Mouse (Mus musculus) monocyte, adult 5-6 weeks (primary cell): ENCODE results near the gene Vcl. TPM values are rescaled to one million over a fixed set of nuclear protein-coding genes. Genes with fewer than 3 reads are reported as not detected.

Experiments
- ATAC-seq: fragments of 153-309, 156-312 bp; replicated peaks from 2 replicates; pipeline ENCODE4 v1.8.0; 2017; ENCODE audit warnings: mild to moderate bottlenecking; ENCODE audit not compliant: low TSS enrichment, insufficient number of reproducible peaks, severe bottlenecking, poor library complexity, low FRiP score
- total RNA-seq: library from RNA; stranded (forward); fragments of 200-1000, 200-491, 200-594 nt; gene quantifications from 3 replicates; pipeline ENCODE4 v1.2.3, GENCODE M21; 2017

Vcl gene
- total RNA-seq, 1 experiment from 2014 or later = 52.1 TPM

DNA sequence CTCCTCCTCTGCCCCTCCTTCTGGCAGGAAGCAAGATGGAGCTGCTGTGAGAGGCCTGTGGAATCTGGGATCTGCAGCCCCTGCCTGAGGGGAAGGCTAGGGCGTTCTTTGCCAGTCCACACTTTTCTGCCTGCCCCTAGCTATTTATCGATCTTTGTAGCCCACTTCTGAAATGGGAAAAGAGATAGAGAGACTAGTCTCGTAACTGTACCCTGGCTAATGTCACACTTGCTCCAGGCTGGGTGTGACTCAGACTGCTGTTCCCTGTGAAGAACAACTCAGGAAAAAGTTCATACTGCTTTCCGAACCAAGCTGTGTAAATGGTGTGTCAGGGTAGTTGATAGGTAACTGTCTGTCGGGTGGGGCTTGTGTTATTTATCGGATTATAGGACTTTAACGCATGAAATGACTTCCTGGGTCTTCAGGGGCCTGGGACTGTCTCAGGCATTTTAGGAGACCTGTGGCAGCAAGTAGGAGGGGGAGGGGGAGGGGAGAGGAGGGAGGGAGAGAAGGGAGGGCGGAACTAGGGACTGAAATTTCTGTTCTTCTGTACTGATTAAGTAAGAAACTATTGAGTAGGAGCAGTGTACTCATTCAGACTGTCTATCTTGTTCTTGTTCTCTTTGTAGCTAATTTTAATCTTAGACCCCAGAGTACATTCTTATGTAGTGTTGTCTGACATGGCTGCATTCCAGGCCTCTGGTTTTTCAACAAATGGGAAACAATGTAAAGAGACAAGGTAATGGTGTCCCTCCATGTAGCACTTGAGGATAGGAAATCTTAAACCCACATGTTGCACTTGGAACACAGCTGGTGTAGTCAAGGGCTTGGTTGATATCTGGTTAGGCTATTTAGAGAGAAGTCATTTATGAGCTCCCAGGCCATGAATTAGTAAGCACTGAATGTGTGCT lies 1.5 kb downstream of the Vcl start:
- ATAC-seq = no peak

DNA sequence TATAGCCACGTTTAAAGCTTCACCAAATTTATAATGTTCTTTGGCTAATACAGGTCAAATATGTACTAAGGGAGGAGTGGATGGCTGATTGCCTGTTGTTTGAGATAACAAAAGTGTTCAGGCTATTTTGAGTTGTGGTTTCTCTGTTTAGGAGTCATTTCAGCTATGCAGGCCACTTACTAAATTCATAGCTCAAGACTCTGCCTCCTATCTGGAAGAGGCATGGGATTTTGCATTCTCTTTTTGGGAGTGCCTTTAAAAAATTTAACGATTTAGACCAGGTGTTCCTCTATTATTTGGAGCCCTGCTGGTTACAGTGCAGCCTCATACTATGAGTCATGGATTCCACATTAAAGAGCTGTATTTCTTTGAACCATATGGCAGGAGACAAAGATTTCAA lies 9.2 kb downstream of the Vcl start:
- no peak for ATAC-seq

DNA sequence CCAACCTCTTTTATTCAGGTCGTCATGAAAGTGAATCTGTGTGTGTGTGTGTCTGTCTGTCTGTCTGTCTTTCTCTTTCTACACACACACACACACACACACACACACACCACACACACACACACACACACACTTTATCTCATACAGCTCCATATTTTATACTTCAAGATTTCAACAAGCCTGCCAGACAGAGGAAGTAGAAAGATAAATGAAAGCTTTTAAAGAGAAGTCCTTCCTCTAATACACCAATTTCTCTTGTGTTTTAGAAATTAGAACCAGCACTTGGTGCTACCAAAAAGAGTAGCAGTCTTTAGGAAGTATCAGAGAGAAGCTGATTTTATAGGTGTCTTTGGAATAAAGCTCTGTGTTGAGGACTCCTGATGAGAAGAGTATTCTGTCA lies 9.7 kb downstream of the Vcl start:
- no peak for ATAC-seq

DNA sequence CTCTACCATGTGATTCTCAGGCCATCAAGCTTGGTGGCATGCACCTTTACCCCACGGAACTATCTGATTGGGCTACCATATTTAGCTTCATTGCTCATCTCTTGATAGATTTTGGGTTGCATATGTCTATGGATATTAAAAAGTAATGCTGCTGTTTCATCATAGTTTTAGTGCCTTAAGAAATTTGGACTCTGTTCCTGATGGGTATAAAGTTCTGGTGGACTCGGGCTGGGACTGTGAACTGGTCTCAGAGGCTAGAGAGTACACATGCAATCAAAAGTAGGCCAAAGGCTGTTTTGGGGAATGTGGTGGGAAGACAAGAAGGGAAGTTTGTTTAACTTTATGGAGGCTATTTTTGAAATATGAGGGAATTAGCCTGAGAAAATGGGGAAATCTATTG lies 16.1 kb downstream of the Vcl start:
- ATAC-seq = no peak

DNA sequence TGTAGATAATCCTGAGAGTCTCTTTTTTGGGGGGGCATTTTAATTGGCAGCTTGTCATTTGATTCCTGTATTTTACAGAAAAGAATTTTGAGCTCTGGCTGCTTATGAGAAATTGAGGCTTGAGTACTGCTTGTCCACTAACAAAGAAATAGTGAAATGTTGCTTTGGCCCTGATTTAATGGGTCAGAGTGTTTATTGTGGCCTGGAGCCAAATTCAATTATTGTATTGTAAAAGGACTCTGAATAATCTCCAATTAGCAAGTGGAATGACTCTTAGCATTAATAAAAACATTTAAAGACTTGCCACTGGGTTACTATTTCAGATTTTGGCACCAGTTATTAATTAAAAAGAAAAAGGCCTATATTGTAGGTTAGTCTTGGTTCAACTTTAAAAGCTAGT lies 26.8 kb downstream of the Vcl start:
- no peak for ATAC-seq

DNA sequence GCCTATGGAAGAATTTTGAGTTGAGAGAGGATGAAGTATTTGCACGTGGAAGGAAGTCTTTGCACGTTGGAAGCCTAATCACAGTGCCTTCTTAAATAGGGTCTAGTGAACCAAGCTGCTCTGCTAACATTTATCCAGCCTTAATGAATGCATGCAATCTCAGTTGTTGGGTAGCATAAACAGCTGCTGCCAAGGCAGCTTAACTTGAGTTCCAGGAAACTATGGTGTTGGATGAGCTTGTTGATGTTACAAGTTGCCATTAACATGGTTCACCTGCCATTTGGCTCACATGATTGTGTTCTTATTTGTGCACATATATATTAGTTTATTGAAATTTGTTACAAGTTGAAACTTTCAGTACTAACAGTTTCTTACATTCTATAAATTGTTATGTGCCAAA lies 29.8 kb downstream of the Vcl start:
- no peak for ATAC-seq

DNA sequence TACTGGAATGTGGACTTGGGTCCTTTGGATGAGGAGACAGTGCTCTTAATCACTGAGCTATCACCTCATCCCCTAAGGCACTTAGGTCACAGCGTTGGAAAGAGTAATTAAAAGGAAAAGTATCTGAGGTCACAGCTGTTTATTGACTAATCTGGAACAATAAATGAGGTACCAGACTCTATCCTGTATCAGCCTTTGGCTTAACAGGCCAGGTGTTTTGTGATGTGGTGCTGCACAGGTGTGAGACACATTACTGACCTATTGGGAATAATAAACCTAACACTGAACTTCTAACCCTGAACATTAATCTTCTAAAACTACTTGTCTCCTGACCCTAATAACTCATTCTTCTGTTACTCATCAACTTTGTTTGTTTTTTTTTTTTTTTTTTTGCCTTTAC lies 33.3 kb downstream of the Vcl start:
- ATAC-seq = no peak

DNA sequence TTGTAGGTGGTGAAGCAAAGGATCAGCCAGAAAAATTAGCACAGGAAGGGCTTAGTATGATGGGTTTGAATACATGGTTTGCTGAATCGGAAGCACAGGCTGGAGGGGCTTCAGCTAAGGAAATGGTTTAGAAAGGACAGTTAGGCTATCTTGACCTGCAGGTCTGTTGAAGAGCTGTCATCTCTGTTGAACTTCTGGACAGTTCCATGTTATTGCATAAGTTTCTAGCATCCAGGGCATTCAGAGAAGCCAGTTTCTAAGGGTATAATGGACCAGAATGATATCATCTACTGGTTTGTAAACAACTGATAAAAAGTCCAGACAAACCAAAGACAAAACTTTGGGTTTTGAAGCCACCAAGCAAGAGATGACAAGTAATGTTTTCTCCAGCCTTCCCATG lies 33.7 kb downstream of the Vcl start:
- no peak for ATAC-seq

DNA sequence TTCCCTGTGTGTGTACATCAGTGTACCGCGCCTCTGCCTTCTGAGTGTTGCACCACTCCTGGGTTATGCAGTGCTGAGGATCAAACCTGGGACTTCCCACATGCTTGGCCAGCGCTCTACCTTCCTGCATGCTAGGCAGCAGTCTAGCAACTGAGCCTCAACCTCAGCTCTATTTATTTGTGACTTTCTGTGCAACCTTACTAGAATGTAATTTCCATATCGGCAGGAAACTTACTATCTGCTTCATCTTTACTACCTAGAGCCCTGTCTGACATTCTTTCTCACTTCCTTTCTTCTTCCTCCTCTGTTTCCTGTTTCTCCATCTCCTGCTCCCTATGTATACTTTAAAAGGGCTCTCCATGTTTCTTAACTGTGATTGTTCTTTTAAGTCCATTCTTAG lies 34.7 kb downstream of the Vcl start:
- no peak for ATAC-seq

DNA sequence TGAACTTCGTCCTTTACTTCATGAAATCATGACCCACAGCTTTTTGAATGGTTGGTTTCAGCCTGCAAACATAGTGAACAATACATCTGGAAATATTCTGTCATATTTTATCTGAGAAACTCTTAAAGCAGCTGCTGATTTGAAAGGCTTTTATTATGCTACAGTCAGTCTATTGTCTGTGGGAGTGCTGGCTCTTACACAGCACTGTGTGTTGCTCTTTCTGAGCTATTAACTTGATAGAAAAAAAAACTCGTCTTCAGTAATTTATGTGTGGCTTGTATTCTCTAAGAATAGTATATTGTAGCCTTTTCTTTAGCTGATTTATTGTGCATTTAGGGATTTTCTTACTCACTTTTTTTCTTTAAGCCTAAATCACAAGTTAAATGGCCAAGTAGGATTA lies 35.1 kb downstream of the Vcl start:
- no peak for ATAC-seq

DNA sequence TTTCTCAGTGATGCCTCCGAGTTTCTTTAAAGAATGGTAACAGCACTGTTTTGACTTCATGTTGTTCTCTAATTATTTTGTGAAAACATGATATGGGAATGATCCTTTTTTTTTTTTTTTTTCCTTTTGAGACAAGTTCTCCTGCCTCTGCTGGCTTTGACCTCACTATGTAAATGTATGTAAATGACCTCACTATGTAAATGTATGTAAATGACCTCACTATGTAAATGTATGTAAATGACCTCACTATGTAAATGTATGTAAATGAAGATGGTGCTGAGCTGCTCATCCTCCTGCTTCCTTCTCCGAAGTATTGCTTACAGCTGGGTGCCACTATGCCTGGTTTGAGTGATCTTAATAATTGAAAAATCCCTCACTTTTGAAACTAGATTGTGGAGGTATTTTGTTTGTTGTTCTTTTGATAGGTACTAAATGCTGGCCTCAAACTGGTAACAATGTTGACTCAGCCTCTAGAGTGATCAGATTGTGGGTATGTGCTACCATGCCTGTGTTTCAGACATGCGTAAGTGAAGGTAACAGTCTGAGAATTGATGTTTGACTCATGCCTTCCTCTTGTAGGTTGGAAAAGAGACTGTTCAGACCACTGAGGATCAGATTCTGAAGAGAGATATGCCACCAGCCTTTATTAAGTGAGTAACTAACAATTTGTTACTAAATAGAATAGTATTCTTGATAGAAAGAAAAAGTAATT lies 37.9 kb downstream of the Vcl start:
- no peak for ATAC-seq

DNA sequence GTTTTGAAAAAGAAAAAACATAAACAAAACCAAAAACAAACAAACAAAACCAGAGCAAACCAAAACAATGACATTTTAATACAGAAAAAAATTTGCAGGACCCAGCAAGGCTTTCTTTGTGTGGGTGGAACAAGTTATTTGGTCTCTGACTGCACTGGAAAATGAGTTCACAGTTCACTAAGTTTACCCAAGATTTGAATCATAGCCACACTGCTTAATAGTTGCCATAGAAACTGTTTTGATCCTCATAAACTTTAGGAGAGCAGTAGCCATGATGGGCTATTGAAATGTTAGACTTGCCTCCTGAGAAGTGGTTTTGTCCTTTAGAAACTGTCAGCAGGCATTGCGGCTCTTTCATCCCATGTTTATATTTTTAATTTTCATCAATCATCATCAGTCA lies 39.9 kb downstream of the Vcl start:
- ATAC-seq = no peak

DNA sequence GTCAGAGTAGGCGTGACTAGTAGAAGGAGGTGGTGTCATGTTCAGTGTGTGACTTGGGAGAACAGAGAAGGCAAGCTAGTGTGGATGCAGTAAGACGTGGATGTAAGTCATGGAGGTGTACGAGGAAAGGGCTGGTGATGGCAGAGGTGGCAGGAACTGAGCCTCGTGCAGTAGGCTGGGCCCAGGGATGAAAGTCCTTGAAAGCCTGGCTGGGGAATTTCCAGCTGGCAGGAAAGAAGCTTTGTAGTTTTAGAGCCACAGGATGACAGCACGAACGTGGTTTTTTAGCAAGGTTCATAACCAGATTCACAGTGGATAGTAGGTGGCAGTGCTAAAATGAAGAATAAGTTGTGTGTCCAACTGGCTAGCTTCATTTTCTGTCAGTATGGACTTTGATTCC lies 41.2 kb downstream of the Vcl start:
- ATAC-seq = no peak

DNA sequence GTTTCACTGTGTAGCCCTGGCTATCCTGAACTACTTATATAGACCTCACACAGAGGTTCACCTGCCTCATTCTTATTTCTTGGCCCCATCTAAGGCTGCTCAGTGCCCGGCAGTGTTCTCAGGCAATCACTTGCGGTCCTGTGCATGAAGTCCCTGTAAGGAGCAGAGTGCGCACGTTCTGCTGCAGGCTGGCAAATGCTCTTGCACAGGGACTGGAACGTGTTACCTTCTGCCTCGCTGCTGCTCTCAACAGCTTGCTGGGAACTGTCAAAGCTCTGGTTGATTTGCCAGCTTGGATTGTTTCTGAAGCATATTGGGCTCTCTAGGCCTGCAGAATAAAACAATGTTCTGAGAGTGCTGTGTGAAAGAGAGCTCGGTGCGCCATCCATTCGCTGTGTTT lies 41.7 kb downstream of the Vcl start:
- ATAC-seq = no peak

DNA sequence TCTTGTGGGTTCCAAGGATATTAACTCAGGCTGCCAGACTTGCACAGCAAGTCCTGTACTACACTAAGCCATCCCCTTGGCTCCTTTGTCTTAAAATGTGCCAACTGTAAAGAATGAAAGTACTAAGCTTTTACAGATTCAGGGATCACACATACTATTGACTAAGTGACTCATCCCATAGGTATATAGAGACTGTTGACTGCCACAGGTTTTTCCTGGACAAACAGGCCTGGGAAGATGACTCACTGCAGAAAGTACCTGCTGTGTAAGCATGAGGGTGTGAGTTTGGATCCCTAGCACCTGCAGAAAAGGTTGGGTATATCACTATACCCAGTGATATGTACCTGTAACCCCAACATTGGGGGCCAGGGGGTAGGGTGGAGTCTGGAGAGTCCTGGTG lies 44.6 kb downstream of the Vcl start:
- ATAC-seq = no peak

DNA sequence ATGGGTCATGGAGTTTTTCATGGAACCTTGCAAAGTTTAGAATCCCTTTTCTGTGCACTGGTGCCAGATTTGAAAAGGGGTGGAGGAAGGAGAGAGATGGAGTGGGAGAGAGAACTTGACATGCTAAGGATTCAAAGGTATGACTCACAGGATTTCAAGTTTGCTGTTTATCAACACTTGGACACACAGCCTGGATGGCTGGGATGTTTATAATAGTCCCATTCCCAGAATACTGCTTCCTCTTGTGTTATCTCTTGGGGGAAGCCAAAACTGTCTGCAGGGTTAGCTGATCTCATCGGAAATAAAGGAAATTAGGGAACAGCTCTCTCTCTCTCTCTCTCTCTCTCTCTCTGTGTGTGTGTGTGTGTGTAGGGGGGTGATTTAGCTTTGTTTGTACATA lies 47.5 kb downstream of the Vcl start:
- ATAC-seq = no peak

DNA sequence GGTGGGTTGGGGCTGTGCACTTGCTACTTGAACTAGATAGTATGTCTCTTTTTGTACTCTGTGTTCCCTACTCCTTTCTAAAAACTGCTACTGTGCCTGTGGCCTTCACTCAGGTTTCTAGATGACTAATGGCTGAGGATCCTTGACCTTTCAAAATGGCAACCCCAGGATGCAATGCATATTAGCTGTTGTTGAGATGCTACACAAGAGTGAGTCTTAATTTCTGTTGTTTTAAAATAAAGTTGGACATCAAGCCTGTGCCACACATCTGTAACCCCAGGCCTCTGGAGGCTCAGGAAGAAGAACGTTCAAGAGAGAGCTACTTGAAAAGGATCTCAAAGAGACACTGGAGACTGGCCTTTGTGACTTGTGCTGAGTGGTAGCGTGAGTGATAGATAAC lies 48.5 kb downstream of the Vcl start:
- no peak for ATAC-seq

DNA sequence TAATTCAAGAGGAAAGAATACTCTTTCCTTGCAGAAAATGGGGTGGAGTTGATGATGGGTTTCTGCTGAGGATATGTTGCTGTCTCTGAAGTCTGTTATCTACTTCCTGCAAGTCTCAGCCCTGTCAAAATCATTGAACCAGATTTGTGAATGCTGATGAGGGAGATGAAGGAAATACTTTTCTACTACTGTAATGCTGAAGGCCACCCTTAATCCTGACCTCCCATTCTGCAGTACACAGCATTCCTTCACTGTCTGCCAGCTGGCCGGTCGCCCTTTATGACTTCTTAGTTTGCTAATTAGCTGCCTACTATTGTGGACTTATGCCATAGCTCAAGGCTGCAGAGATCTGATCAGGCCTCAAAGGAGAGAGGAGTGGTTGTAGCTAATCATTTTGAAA lies 54.6 kb downstream of the Vcl start:
- no peak for ATAC-seq

DNA sequence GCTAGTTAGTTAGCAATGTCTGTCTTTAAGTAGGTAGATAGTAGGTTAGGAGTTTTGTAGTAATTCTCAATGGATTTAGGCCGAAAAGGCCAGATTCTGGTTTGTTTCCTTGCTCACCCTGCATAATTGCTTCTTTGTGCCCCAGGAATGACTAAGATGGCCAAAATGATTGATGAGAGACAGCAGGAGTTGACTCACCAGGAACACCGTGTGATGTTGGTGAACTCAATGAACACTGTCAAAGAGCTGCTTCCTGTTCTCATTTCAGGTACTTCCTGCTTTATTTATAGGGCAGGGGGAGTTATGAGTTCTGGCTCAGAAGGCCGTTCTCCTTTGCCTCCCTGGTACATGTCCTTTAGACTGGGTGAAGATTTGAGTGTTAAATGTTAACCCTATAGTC lies 56.3 kb downstream of the Vcl start:
- ATAC-seq = no peak

DNA sequence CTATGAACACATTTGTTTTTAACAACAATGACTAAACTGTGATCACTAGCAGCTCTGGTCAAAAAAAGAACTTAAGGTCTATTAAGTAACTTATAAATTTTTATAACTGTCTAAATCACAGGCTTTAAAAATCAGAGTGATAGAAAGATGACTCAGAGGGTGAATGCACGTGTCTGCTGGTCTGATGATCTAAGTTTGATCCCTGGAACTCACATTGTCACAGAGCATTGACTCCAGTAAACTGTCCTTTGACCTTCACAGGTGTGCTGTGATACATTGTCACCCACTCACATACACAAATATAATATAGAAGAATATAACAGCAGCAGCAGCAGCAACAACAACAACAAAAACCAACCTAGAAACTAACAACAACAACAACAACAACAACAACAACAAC lies 62.3 kb downstream of the Vcl start:
- no peak for ATAC-seq
